Mouse (Mus musculus) lung, postnatal 0 days (tissue): ENCODE measurements around the gene Zfp971. TPM values are rescaled to one million over a fixed set of nuclear protein-coding genes. Genes with fewer than 3 reads are reported as not detected.
"Not testable (repeated sequence)": the region's sequence is repeated elsewhere in the genome, so short reads cannot be mapped to it uniquely, and the experiment has no call there.

Experiments
- ATAC-seq: fragments of 200-750 bp; cut with Nextera tagmentation; 2 replicates; pipeline ENCODE4 v1.8.0; 2017; ENCODE audit warnings: moderate library complexity
- DNase-seq: peaks from one replicate; pipeline ENCODE4 v3.0.0-alpha.2; 2016; ENCODE audit warnings: low spot score
- H3K27ac ChIP-seq: fragments of 300-500 bp; sonication (generic); 2 replicates; pipeline ENCODE4 v1.5.1; 2014; ENCODE audit warnings: antibody characterized with exemption, mild to moderate bottlenecking, low read length, mixed read lengths
- H3K27me3 ChIP-seq: fragments of 300-500 bp; sonication (generic); replicated peaks from 2 replicates; pipeline ENCODE4 v1.6.1; 2014; ENCODE audit warnings: low read length, mixed read lengths; ENCODE audit not compliant: insufficient read depth
- H3K36me3 ChIP-seq: fragments of 300-500 bp; sonication (generic); 2 replicates; pipeline ENCODE4 v1.6.1; 2014; ENCODE audit warnings: low read length, mixed read lengths; ENCODE audit not compliant: insufficient read depth
- H3K4me1 ChIP-seq: fragments of 300-500 bp; sonication (generic); 2 replicates; pipeline ENCODE4 v1.6.1; 2014; ENCODE audit warnings: antibody characterized with exemption, low read depth, low read length, mixed read lengths; ENCODE audit not compliant: insufficient read depth
- H3K4me2 ChIP-seq: fragments of 300-500 bp; sonication (generic); replicated peaks from 2 replicates; pipeline ENCODE4 v1.6.1; 2014; ENCODE audit warnings: low read depth, mild to moderate bottlenecking, low read length, moderate library complexity, mixed read lengths
- H3K4me3 ChIP-seq: fragments of 300-500 bp; sonication (generic); 2 replicates; pipeline ENCODE4 v1.5.1; 2014; ENCODE audit warnings: low read depth, low read length
- H3K9ac ChIP-seq: fragments of 300-500 bp; sonication (generic); replicated peaks from 2 replicates; pipeline ENCODE4 v1.6.1; 2014; ENCODE audit warnings: low read depth, mild to moderate bottlenecking
- H3K9me3 ChIP-seq: fragments of 300-500 bp; sonication (generic); 2 replicates; pipeline ENCODE4 v1.6.1; 2016; ENCODE audit warnings: low read length, mixed read lengths
- CTCF ChIP-seq: IDR thresholded peaks from 2 replicates; pipeline ENCODE4 v1.5.1; 2016; ENCODE audit warnings: antibody characterized with exemption, mild to moderate bottlenecking
- EP300 ChIP-seq: IDR thresholded peaks from 2 replicates; pipeline ENCODE4 v1.6.1; 2016; ENCODE audit warnings: antibody characterized with exemption, mild to moderate bottlenecking, control low read depth
- WGBS: fragments of 180-500 bp; shearing (Covaris S2); extraction: QIAGEN DNeasy Blood & Tissue Kit; methylation state at CpG from one replicate; pipeline ENCODE4 v1.1.7; 2014; 5-methylcytosine and 5-hydroxymethylcytosine counted together
- polyA plus RNA-seq: library from polyadenylated mRNA; unstranded; fragments of >200 nt; fragmentation: Nextera tagmentation; extraction: Ambion mirVana; gene quantifications from 2 replicates; pipeline ENCODE4 v1.2.1, GENCODE M21; 2015

Gene Zfp971
- polyA plus RNA-seq, result 8.2 and 9.5 TPM in 2 replicates

DNA sequence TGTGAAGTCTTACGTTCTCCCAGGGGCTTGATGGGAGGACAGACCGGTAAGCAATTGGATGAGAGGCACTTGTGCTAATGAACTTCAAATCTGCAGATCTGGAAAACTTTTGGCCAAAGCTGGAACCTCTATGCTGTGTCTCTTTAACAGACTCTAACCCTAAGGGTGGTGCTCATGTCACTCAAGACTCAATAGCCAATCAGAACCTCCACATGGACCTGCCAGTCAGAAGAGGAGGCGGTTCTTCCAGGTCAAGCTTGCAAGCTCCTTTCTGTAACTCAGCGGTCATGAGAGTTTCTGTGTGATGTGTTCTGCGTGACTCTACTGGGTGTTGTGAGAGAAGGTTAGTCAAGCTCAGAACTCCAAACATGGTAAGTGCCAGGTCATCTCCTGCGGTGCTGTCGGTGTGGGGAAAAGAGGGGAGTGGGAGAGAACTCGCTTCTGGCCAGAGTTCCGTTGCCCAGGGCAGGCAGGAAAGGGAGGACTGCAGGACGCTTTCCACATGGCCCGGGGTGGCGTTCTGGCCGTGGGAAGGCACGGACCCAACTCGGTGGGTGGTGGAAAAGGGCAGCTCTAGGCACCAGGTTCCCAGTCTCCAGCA lies at the start of gene Zfp971:
Zfp971 (plus strand) TSS at position 274 of the 601 bp plus-strand sequence.
- WGBS, result 2% methylated on average over 12 of the region's 15 CpGs
- not testable (repeated sequence) for H3K36me3 ChIP-seq, ATAC-seq, H3K27ac ChIP-seq, H3K4me1 ChIP-seq, H3K27me3 ChIP-seq, H3K9me3 ChIP-seq
- peak; percentile 33 for DNase-seq
- Histone ChIP-seq H3K4me2 (peak within 1 kb of the TSS; percentile 56), H3K9ac (peak within 1 kb of the TSS; percentile 41), H3K4me3 (peak within 1 kb of the TSS; percentile 46)

DNA sequence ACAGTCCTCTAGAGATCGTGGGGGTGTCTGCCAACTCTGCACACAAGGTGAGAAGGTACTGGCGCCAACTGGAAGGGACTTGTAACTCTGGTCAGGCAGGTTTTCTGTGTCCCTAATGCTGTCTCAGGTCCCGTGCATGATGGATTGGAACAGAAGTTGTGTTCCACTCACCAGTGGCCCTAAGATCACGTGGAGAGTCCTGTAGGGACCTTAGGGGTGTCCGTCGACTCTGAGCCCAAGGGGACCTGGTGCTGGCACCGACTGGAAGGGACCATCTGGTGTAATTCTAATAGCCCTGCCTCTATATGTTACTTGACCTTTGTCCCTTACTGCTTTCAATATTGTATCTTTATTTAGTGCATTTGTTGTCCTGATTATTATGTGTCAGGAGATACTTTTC lies 48.3 kb upstream of the Zfp971 start:
- not testable (repeated sequence) for H3K4me2 ChIP-seq, ATAC-seq, H3K4me1 ChIP-seq, H3K4me3 ChIP-seq, H3K27me3 ChIP-seq, H3K9me3 ChIP-seq, H3K27ac ChIP-seq, H3K36me3 ChIP-seq, H3K9ac ChIP-seq, DNase-seq
- WGBS, result 62% methylated on average over 7 of the region's 7 CpGs

DNA sequence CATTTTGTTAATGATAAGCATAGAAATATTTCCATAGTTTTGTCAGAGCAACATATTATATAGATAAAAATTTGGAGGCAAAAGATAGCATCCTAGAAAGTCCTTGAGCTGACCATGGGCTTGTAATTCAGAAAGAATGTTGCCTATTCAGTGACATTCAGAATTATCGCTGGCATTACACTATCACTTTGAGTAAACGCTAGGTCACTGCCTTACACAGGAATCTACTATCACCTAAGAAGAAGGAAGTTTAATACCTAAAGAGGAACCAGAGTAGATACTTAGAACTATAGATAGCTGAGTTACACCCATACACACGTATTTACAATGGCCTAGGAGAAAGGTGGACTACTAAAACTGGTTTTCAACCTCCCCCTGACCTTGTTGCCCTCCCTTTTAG lies 3.6 kb upstream of the Zfp971 start:
- 59% methylated on average over 3 of the region's 3 CpGs for WGBS
- DNase-seq, H3K4me1 ChIP-seq, H3K9ac ChIP-seq, ATAC-seq, H3K27ac ChIP-seq, H3K36me3 ChIP-seq, H3K9me3 ChIP-seq, H3K27me3 ChIP-seq, H3K4me2 ChIP-seq, H3K4me3 ChIP-seq: not testable (repeated sequence)

DNA sequence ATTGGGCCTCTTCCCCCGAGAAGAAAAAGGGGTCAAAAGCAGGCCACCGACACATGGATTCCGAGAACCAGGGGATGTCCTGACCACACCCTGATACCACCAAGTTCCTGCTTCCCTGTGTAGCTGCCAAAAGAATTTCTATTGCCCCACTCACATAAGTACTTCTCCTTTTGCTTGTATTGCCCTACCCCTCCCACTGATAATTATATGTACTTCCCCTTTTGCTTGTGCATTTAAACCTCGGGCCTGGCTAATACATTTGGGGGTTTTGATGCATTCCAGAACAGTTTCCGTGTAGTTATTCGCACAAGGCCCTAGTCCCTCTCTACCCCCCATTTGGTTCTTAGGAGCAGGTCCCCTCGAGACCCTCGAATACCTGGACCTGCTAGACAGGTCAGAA lies 2.3 kb upstream of the Zfp971 start:
- 58% methylated on average over 8 of the region's 8 CpGs for WGBS
- not testable (repeated sequence) for H3K4me2 ChIP-seq, ATAC-seq, H3K4me3 ChIP-seq, H3K27me3 ChIP-seq, H3K4me1 ChIP-seq, H3K36me3 ChIP-seq, H3K27ac ChIP-seq, H3K9ac ChIP-seq, H3K9me3 ChIP-seq
- peak; percentile 28 for DNase-seq

DNA sequence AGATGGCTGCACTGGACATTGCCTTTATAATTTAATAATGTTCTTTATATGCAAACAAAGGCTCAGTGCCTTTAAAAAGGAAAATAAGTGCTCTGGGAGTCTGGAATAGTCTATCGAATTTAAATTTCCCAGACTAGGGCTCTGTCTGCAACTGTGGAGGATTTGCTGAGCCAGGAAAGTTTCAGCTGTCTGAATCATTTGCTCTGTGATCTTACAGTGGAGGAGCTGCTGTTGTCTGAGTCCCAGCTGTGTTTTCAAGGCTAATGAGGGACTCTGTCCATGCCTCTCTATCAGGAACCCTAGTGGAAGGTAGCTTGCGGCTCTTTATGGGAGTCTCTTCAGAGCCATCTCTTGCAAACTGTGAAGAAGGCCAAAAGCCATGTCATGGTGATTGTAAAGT lies 777 bp downstream of the Zfp971 start:
- H3K9me3 ChIP-seq, DNase-seq, ATAC-seq, H3K9ac ChIP-seq, H3K27ac ChIP-seq, H3K36me3 ChIP-seq, H3K27me3 ChIP-seq, H3K4me1 ChIP-seq: not testable (repeated sequence)
- Histone ChIP-seq H3K4me3 (peak overlapping the region; percentile 46), H3K4me2 (peak overlapping the region; percentile 56)
- 23% methylated on average over 2 of the region's 2 CpGs for whole genome bisulfite sequencing

DNA sequence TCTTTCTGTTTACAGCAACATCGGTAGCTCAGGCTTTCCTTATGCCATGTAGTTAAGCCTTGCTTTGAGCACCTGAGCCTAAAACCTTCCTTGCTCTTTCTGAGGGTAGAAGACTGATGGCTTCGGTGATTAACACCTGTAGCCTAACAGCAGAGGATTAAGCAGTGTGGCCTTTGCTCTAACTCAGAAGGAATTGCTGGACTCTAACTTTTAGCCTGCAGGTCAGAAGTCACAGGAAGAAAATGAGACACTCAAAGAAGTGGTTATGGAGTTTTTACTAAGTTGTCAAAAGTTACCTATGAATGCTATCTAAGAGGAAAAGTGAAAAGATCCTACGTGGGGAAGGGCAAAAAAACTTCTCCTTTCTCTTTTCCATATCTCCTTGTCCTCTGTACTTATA lies 4.5 kb downstream of the Zfp971 start:
- ATAC-seq, H3K9ac ChIP-seq, H3K27ac ChIP-seq, H3K36me3 ChIP-seq, H3K9me3 ChIP-seq, H3K4me3 ChIP-seq, DNase-seq, H3K27me3 ChIP-seq, H3K4me2 ChIP-seq, H3K4me1 ChIP-seq: not testable (repeated sequence)
- WGBS, result 87% methylated on average over 2 of the region's 3 CpGs

DNA sequence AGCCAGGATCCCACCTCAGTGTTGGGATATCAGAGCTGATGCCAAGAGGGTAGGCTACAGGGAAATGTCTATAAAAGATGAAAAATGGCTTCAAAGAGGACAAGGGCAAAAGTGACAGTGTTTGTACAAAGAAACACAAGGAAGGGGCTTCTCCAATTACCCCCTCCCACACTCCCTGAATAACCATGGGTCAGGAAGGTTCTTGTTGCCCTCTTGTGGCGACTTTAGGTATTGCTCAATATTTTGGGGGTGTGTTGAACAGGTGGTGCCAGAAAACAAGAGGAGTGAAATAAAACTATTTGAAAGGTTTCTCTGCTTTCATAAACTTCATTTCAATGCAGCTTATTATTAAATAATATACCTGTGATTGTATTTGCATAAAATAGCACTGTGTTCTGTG lies 35.1 kb downstream of the Zfp971 start:
- Histone ChIP-seq H3K27ac (no peak overlapping the region), H3K36me3 (no peaks in the 10 kb centered on the region), H3K27me3 (no peaks in the 10 kb centered on the region), H3K4me1 (no peaks in the 10 kb centered on the region), H3K9me3 (no peaks in the 10 kb centered on the region), H3K4me2 (no peak overlapping the region), H3K9ac (no peak overlapping the region), H3K4me3 (no peak overlapping the region)
- TF ChIP-seq CTCF, result peak; percentile 86
- no peak for TF ChIP-seq EP300
- ATAC-seq, result no peak
- DNase-seq, result peak; percentile 15
- WGBS, result 0% methylated on average over 1 of the region's 1 CpGs

DNA sequence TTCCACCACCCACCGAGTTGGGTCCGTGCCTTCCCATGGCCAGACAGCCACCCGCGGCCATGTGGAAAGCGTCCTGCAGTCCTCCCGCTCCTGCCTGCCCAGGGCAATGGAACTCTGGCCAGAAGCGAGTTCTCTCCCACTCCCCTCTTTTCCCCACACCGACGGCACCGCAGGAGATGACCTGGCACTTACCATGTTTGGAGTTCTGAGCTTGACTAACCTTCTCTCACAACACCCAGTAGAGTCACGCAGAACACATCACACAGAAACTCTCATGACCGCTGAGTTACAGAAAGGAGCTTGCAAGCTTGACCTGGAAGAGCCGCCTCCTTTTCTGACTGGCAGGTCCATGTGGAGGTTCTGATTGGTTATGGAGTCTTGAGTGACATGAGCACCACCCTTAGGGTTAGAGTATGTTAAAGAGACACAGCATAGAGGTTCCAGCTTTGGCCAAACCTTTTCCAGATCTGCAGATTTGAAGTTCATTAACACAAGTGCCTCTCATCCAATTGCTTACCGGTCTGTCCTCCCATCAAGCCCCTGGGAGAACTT lies 55.2 kb downstream of the Zfp971 start, which contains the start of gene Zfp931:
Zfp931 (minus strand) TSS at position 311 of the 552 bp plus-strand sequence.
- not testable (repeated sequence) for H3K9me3 ChIP-seq, DNase-seq, H3K4me1 ChIP-seq, H3K9ac ChIP-seq, H3K36me3 ChIP-seq, H3K27me3 ChIP-seq, ATAC-seq, H3K27ac ChIP-seq
- no CpG with 5 or more reads among the region's 14 CpGs for WGBS
- peak within 1 kb of the TSS; percentile 33 for H3K4me3 ChIP-seq
- H3K4me2 ChIP-seq, result peak within 1 kb of the TSS; percentile 47
